Mouse (Mus musculus) limb, embryonic 12.5 days (tissue): ENCODE measurements around the gene Slc15a3. TPM values are rescaled to one million over a fixed set of nuclear protein-coding genes. Genes with fewer than 3 reads are reported as not detected.

Source experiments
- ATAC-seq: fragments of 200-750 bp; cut with Nextera tagmentation; 2 replicates; pipeline ENCODE4 v1.8.0; 2017; ENCODE audit warnings: low read depth, moderate TSS enrichment; ENCODE audit not compliant: insufficient number of reproducible peaks, insufficient read depth, low FRiP score, low TSS enrichment
- H3K27ac ChIP-seq: fragments of 300-500 bp; sonication (generic); 2 replicates; pipeline ENCODE4 v1.5.1; 2016; ENCODE audit warnings: mild to moderate bottlenecking, moderate library complexity
- H3K27me3 ChIP-seq: fragments of 300-500 bp; sonication (generic); 2 replicates; pipeline ENCODE4 v1.6.1; 2016; ENCODE audit warnings: mild to moderate bottlenecking, moderate library complexity
- H3K36me3 ChIP-seq: fragments of 300-500 bp; sonication (generic); 2 replicates; pipeline ENCODE4 v1.6.1; 2016; ENCODE audit warnings: mild to moderate bottlenecking, moderate library complexity
- H3K4me1 ChIP-seq: fragments of 300-500 bp; sonication (generic); replicated peaks from 2 replicates; pipeline ENCODE4 v1.6.1; 2016
- H3K4me2 ChIP-seq: fragments of 300-500 bp; sonication (generic); 2 replicates; pipeline ENCODE4 v1.6.1; 2016; ENCODE audit warnings: mild to moderate bottlenecking, moderate library complexity
- H3K4me3 ChIP-seq: fragments of 300-500 bp; sonication (generic); replicated peaks from 2 replicates; pipeline ENCODE4 v1.5.1; 2016; ENCODE audit warnings: mild to moderate bottlenecking
- H3K9ac ChIP-seq: fragments of 300-500 bp; sonication (generic); replicated peaks from 2 replicates; pipeline ENCODE4 v1.6.1; 2016; ENCODE audit warnings: mild to moderate bottlenecking, moderate library complexity
- H3K9me3 ChIP-seq: fragments of 300-500 bp; sonication (generic); 2 replicates; pipeline ENCODE4 v1.6.1; 2016; ENCODE audit warnings: mild to moderate bottlenecking, moderate library complexity
- WGBS: fragments of 180-500 bp; shearing (Covaris S2); methylation state at CpG from one replicate; pipeline ENCODE4 v1.1.7; 2016; 5-methylcytosine and 5-hydroxymethylcytosine counted together
- polyA plus RNA-seq: library from polyadenylated mRNA; unstranded; fragments of >200 nt; fragmentation: Nextera tagmentation; extraction: Ambion mirVana; gene quantifications from 2 replicates; pipeline ENCODE4 v1.2.1, GENCODE M21; 2016

Slc15a3 gene
- polyA plus RNA-seq, 1 experiment from 2014 or later = 0.44 TPM

GRCm38 (mm10) chr19:10822534-10822933 is 17.0 kb upstream of the Slc15a3 start:
- H3K27me3 ChIP-seq = no peaks in the 10 kb centered on the region
- H3K4me2 ChIP-seq = no peak overlapping the region
- peaks cover 6% of the 10 kb centered on the region; the same call in 1 of the 2 replicates for H3K4me1 ChIP-seq
- WGBS = 93% methylated on average over 4 of the region's 4 CpGs
- no peaks in the 10 kb centered on the region for H3K9me3 ChIP-seq
- H3K4me3 ChIP-seq = no peak overlapping the region
- H3K27ac ChIP-seq = no peak overlapping the region
- no peak overlapping the region for H3K9ac ChIP-seq
- ATAC-seq = no peak
- H3K36me3 ChIP-seq = no peaks in the 10 kb centered on the region

GRCm38 (mm10) chr19:10824061-10824460 is 15.5 kb upstream of the Slc15a3 start:
- no peak for ATAC-seq
- H3K9me3 ChIP-seq = no peaks in the 10 kb centered on the region

GRCm38 (mm10) chr19:10828321-10828720 is 11.2 kb upstream of the Slc15a3 start:
- ATAC-seq = no peak
- Histone ChIP-seq H3K36me3 (no peaks in the 10 kb centered on the region), H3K27ac (no peak overlapping the region), H3K9ac (no peak overlapping the region), H3K27me3 (no peaks in the 10 kb centered on the region), H3K4me3 (no peak overlapping the region), H3K4me2 (no peak overlapping the region), H3K9me3 (no peaks in the 10 kb centered on the region), H3K4me1 (no peaks in the 10 kb centered on the region)
- 86% methylated on average over 5 of the region's 5 CpGs for WGBS

More at GRCm38 (mm10) chr19:10824061-10824460, 15.5 kb upstream of the Slc15a3 start:
- no peaks in the 10 kb centered on the region for H3K4me1 ChIP-seq
- no peak overlapping the region for H3K27ac ChIP-seq
- H3K4me2 ChIP-seq = no peak overlapping the region
- no peaks in the 10 kb centered on the region for H3K27me3 ChIP-seq
- H3K36me3 ChIP-seq = no peaks in the 10 kb centered on the region
- no peak overlapping the region for H3K9ac ChIP-seq
- 84% methylated on average over 7 of the region's 7 CpGs for WGBS
- no peak overlapping the region for H3K4me3 ChIP-seq

- no peaks in the 10 kb centered on the region for H3K36me3 ChIP-seq
- H3K4me3 ChIP-seq = no peak within 1 kb of the TSS
- no peak within 1 kb of the TSS for H3K27ac ChIP-seq
- ATAC-seq = no peak
- no peaks in the 10 kb centered on the region for H3K4me1 ChIP-seq
- no peak within 1 kb of the TSS for H3K9ac ChIP-seq
- H3K4me2 ChIP-seq = no peak within 1 kb of the TSS
- H3K9me3 ChIP-seq = no peaks in the 10 kb centered on the region
- H3K27me3 ChIP-seq = no peaks in the 10 kb centered on the region
- WGBS = 90% methylated on average over 16 of the region's 16 CpGs
Measured at GRCm38 (mm10) chr19:10829436-10830175, 9.9 kb upstream of the Slc15a3 start, which contains the start of gene Cd6. Gene Cd6, minus strand, starts transcription at chr19:10830058.

- H3K4me2 ChIP-seq = no peak overlapping the region
- H3K27me3 ChIP-seq = no peaks in the 10 kb centered on the region
- no peak overlapping the region for H3K27ac ChIP-seq
- H3K4me1 ChIP-seq = no peaks in the 10 kb centered on the region
- H3K36me3 ChIP-seq = no peaks in the 10 kb centered on the region
- no peak overlapping the region for H3K4me3 ChIP-seq
- WGBS = 6% methylated on average over 5 of the region's 5 CpGs
- no peaks in the 10 kb centered on the region for H3K9me3 ChIP-seq
- no peak overlapping the region for H3K9ac ChIP-seq
- no peak for ATAC-seq
Measured at GRCm38 (mm10) chr19:10831424-10831823, 8.1 kb upstream of the Slc15a3 start.

GRCm38 (mm10) chr19:10832030-10832429 is 7.5 kb upstream of the Slc15a3 start:
- no peaks in the 10 kb centered on the region for H3K9me3 ChIP-seq
- H3K36me3 ChIP-seq = no peaks in the 10 kb centered on the region
- 83% methylated on average over 3 of the region's 3 CpGs for WGBS

GRCm38 (mm10) chr19:10833611-10834010 is 5.9 kb upstream of the Slc15a3 start:
- no peak overlapping the region for H3K4me3 ChIP-seq
- no peaks in the 10 kb centered on the region for H3K9me3 ChIP-seq
- ATAC-seq = no peak
- H3K27me3 ChIP-seq = no peaks in the 10 kb centered on the region
- H3K4me2 ChIP-seq = no peak overlapping the region
- WGBS = 67% methylated on average over 3 of the region's 3 CpGs
- H3K9ac ChIP-seq = no peak overlapping the region
- H3K4me1 ChIP-seq = no peaks in the 10 kb centered on the region
- no peaks in the 10 kb centered on the region for H3K36me3 ChIP-seq
- no peak overlapping the region for H3K27ac ChIP-seq

More at GRCm38 (mm10) chr19:10832030-10832429, 7.5 kb upstream of the Slc15a3 start:
- Histone ChIP-seq H3K4me2 (no peak overlapping the region), H3K4me1 (no peaks in the 10 kb centered on the region), H3K4me3 (no peak overlapping the region), H3K9ac (no peak overlapping the region), H3K27me3 (no peaks in the 10 kb centered on the region), H3K27ac (no peak overlapping the region)
- ATAC-seq = no peak

- H3K27me3 ChIP-seq = no peaks in the 10 kb centered on the region
- H3K4me1 ChIP-seq = no peaks in the 10 kb centered on the region
- no peaks in the 10 kb centered on the region for H3K9me3 ChIP-seq
- 59% methylated on average over 3 of the region's 3 CpGs for WGBS
- no peak overlapping the region for H3K9ac ChIP-seq
- no peaks in the 10 kb centered on the region for H3K36me3 ChIP-seq
- H3K4me3 ChIP-seq = no peak overlapping the region
- no peak for ATAC-seq
- H3K27ac ChIP-seq = no peak overlapping the region
- H3K4me2 ChIP-seq = no peak overlapping the region
Measured at GRCm38 (mm10) chr19:10835671-10836070, 3.9 kb upstream of the Slc15a3 start.

GRCm38 (mm10) chr19:10841721-10842626 is 2.4 kb downstream of the Slc15a3 start:
- peaks cover 10% of the 10 kb centered on the region for H3K27me3 ChIP-seq
- H3K36me3 ChIP-seq = no peaks in the 10 kb centered on the region
- no peak for ATAC-seq
- 57% methylated on average over 16 of the region's 16 CpGs for WGBS
- H3K9ac ChIP-seq = no peak overlapping the region
- H3K27ac ChIP-seq = no peak overlapping the region
- H3K4me2 ChIP-seq = no peak overlapping the region
- no peak overlapping the region for H3K4me3 ChIP-seq
- no peaks in the 10 kb centered on the region for H3K9me3 ChIP-seq
- H3K4me1 ChIP-seq = no peaks in the 10 kb centered on the region

- peaks cover 10% of the 10 kb centered on the region for H3K27me3 ChIP-seq
- H3K4me1 ChIP-seq = no peaks in the 10 kb centered on the region
- no peak overlapping the region for H3K27ac ChIP-seq
- no peak for ATAC-seq
- WGBS = 51% methylated on average over 24 of the region's 24 CpGs
- no peak overlapping the region for H3K4me3 ChIP-seq
- H3K9me3 ChIP-seq = no peaks in the 10 kb centered on the region
- H3K9ac ChIP-seq = no peak overlapping the region
- H3K36me3 ChIP-seq = no peaks in the 10 kb centered on the region
- no peak overlapping the region for H3K4me2 ChIP-seq
Measured at GRCm38 (mm10) chr19:10842914-10843313, 3.4 kb downstream of the Slc15a3 start.

GRCm38 (mm10) chr19:10844206-10844605 is 4.7 kb downstream of the Slc15a3 start:
- Histone ChIP-seq H3K4me1 (no peaks in the 10 kb centered on the region), H3K36me3 (no peaks in the 10 kb centered on the region), H3K4me3 (no peak overlapping the region), H3K27me3 (peaks cover 10% of the 10 kb centered on the region), H3K27ac (no peak overlapping the region), H3K4me2 (no peak overlapping the region), H3K9me3 (no peaks in the 10 kb centered on the region), H3K9ac (no peak overlapping the region)
- WGBS = 86% methylated on average over 5 of the region's 5 CpGs
- ATAC-seq = no peak
